Mouse (Mus musculus) thymus, postnatal 4 days (tissue): Measurements from ENCODE around the gene Nol10.

ENCODE experiments used
- DNase-seq: peaks from one replicate; pipeline ENCODE4 v3.0.0; 2021

Nol10 gene

DNA sequence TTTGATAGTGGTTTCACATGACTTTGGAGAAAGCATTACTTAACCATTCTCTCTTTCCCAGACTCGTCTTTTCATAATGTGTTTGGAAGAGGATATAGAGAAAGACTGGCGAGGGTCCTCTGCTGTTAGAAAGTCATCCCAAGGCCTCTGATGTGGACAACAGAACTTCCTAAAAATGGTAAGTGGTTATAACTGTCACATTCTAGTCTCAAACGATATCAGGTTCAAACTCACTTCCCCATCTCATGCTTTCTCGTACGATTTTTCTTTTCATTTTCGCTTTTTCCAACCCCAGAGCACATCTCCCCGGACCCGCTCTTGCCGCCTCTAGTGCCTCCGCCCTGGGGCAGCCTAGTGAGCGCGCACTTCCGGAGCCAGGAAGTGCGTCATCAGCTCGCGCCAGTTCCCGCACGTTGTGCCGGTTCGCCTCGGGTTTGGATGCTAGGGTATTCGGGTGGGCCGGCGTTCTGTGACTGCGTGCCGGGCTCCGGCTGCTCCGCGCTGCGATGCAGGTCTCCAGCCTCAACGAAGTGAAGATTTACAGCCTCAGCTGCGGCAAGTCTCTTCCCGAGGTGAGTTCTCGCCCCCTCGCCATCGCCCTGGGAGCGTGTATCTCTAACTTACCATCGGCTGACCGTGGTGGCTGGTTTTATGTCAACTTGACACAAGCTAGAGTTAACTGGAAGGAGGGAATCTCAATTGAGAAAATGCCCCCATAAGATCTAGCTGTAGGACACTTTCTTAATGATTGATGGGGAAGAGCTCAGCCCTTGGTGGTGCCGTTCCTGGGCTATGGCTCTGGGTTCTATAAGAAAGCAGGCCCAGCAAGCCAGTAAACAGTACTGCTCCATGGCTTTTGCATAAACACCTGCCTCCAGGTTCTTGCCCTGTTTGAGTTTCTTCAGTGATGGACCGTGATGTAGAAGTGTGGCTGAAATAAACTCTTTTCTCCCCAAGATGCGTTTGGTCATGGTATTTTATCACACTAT is at the start of gene Nol10:
Nol10 (plus strand) TSS at position 411 of the 989 bp plus-strand sequence.
- peak; percentile 93 for DNase-seq

- no peak for DNase-seq
Observed at GRCm38 (mm10) chr12:17299902-17300301, 48.4 kb upstream of the Nol10 start.

GRCm38 (mm10) chr12:17305445-17305844 is 42.8 kb upstream of the Nol10 start:
- no peak for DNase-seq

DNA sequence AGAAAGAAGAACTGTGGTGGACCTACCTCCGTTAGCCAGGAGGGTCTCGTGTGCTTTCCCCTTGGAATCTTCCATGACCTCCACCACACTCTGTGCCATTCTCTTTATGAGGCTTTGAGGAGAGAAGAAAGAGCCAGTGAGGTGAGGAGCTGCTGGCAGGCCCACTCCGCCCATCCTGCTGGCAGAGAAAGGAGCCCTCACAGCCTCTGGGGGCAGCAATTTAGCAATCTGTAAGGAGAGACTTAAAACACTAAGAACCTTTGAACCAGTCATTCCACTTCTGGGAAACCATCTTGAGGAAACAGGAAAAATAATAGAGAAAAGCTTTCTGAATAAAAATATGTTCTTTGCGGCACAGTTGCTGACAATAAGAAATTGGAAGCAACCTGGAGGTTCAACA is 40.0 kb upstream of the Nol10 start:
- DNase-seq: no peak

DNA sequence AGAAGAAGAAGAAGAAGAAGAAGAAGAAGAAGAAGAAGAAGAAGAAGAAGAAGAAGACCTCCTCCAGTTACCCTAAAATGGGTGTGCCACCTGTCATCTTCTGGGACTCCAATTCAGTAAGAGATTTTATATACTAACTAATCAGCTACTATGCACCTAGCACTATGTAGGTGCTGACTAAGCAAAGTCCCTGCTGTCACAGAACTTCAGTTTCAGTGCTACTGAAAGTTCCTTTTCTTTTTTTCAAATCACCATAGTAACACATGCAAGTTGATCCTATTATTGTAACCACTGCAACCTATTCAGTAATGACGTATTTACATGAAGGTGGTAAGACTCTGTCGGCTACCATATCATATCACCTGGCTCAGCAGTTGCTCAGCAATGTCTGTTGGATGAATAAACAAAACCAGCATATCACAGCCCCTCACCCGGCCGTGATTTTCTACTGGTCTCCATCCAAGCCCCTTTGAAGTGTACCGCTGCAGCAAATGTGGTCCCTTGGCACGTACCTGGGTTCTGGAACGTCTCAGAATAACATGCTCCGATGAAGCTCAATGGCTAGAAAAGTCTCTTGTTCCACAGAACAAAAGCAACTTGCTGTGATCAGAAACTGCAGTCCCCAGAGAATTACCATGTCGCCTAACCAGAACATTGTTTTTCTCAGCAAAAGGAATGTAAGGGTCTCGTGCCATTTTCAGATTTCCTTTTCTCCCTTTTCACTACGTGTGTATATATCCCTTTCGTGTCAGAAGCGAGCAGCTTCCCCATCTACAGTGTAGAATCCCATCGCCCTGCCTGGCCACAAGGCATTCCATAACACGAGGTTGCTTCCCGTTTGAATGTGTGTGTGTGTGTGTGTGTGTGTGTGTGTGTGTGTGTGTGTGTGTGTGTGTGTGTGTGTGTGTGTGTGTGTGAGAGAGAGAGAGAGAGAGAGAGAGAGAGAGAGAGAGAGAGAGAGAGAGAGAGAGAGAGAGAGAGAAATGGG is 37.1 kb upstream of the Nol10 start:
- no peak for DNase-seq

- DNase-seq: no peak
Observed at GRCm38 (mm10) chr12:17316096-17316495, 32.2 kb upstream of the Nol10 start.

DNA sequence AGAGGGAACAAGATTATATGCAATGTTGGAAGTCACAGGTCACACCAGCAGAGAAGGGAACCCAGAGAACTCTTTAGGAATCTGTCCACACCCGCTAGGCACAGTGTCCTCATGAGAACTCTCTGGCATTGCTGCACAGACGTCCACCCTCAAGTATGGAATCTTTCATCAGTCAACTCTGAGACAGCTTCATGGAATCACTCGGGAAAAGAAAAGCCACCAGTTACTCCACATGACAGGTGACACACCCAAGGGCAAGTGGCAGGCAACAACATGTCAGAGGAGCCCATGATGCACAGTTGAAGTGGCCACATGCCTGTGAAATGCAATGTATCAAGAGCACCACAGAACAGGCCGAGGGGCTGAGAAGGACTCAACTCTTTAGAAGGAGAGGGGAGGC is 30.3 kb upstream of the Nol10 start:
- no peak for DNase-seq

- DNase-seq: no peak
Observed at GRCm38 (mm10) chr12:17318453-17318852, 29.8 kb upstream of the Nol10 start.

DNA sequence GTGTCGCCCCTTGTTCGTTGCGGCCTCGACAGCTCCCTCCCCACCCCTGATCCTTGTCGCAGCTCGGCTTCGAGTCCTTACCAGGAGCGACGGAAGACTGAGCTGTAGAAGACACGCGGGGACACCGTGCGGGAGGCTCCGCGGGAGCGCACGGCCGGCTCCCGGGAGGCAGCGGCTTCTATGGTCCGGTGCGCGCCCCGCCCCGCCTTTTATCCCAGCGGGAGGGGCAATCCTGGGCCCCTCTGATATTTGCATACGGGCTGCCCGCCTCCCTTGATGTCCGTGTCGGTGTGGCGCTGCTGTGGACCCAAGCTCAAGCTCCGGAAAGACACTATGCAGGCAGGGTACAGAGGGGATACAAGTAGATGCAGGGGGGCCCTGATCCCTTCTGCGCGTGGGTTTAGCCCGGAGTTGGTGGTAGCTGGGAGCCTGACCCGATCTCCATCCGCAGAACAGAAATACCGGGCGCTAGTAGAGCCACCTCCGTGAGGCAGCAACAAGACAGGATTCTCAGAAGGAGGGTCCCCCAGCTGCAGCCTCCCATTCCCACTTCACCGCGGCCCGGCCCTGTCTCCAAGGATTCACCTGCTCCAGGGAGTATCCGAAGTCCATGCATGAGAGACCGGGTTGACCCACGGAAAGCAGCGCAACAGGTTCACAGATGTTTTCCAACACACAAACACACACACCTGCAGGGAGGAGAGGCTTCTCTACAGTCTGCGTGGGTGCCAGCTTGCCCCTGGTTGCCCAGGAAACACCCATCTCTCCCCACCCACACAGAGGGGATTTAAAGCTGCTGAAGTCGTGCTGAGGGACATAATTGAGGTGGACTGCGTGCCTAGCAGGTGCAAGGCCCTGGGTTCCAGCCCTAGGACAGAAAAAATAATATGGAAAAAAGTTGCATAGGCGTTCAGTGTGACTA is 23.4 kb upstream of the Nol10 start:
- peak; percentile 14 for DNase-seq

DNA sequence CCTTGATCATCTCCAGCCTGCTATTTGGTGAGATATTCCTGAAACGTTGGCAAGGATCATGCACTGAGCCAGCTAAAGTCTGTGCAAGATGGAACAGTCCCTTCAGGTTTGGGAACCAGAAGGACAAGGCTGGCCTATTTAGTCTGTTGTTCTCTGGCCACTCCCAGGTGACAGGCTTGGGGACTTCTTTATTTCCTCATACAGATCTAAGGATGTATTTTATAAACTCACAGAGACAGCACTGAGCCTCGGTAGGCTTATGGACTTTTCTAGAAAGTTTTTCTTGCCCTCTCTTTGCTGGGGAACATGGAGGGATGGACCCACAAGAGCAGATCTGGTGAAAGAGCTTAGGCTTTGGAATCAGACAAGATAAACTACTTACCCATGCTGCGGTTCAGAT is 19.0 kb upstream of the Nol10 start, which contains the start of gene Atp6v1c2:
Atp6v1c2 (minus strand) TSS at position 101 of the 400 bp plus-strand sequence.
- DNase-seq: no peak

- no peak for DNase-seq
Observed at GRCm38 (mm10) chr12:17333459-17333858, 14.8 kb upstream of the Nol10 start.

DNA sequence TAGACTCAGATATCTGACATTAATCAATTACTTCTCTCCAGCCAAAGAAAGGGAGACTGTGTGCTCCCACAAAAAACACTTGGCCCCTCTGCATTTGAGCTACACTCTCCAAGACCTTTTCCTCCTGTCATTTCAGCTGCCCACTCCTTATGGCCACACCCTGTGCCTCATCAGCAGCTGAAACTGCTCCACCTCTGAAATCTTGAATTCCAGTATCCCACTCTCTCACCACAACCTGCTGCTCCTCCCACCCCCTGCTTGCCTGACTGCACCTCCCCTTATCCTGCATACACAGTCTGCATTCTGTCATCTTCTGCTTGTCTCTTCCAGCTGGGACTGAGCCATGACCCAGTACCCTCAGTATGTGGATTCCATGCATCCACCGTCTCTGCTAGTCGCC is 9.9 kb upstream of the Nol10 start:
- no peak for DNase-seq

- DNase-seq: peak; percentile 38
Observed at GRCm38 (mm10) chr12:17339114-17339905, 8.9 kb upstream of the Nol10 start.

GRCm38 (mm10) chr12:17347327-17348047 is 771 bp upstream of the Nol10 start:
- DNase-seq: peak; percentile 18

GRCm38 (mm10) chr12:17350106-17350505 is 1.8 kb downstream of the Nol10 start:
- DNase-seq: no peak

GRCm38 (mm10) chr12:17356853-17357252 is 8.6 kb downstream of the Nol10 start:
- peak; percentile 12 for DNase-seq

DNA sequence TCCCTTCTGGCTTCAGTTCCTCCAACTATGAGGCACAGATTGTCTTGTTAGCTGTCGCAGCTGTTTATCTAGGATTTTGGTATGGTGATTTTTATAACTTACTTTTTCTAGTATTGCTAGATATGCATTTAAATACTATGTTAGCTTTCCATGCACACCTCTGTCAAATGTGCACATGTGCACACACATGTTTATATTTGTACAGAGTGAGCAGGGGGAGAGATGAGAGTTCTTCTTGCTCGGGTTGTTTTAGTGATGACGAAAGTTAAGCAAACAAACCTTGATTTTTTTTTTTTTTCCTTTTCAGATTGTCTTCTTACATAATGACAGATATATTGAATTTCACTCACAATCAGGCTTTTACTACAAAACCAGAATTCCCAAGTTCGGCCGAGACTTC is 9.5 kb downstream of the Nol10 start:
- no peak for DNase-seq

GRCm38 (mm10) chr12:17358981-17359380 is 10.7 kb downstream of the Nol10 start:
- DNase-seq: peak; percentile 25

- no peak for DNase-seq
Observed at GRCm38 (mm10) chr12:17360104-17360503, 11.8 kb downstream of the Nol10 start.

- no peak for DNase-seq
Observed at GRCm38 (mm10) chr12:17360650-17361049, 12.4 kb downstream of the Nol10 start.

GRCm38 (mm10) chr12:17362316-17362715 is 14.1 kb downstream of the Nol10 start:
- DNase-seq: no peak
